26 mouse cellular contexts compared by ENCODE assay signal in genomic region chr6:6230262-6230661, GRCm38 (mm10). TPM values are rescaled to one million over a fixed set of nuclear protein-coding genes. Genes with fewer than 3 reads are reported as not detected.
DNase-seq lines count a peak whose midpoint lies in the region; ATAC-seq and TF ChIP-seq lines count a peak whose summit lies in the region.
"Had no signal": no experiment of that assay in that cellular context is flagged by ENCODE, and none has a peak within 500 bp of the region (broad histone marks: within the 10 kb centered on the region; RNA-seq: fewer than 3 reads in every experiment).

No protein-coding gene starts in this region.

- H3K4me1 ChIP-seq in lung, postnatal 0 days (ENCODE audit: insufficient read depth, low read depth, low read length), result no peaks in the 10 kb centered on the region
- H3K4me1 ChIP-seq: forebrain, embryonic 10.5 days; forebrain, embryonic 13.5 days; hindbrain, embryonic 10.5 days had no signal

- DNase-seq in 416B (ENCODE audit: low read depth) (peak; percentile 3), NIH3T3 (ENCODE audit: low read depth) (peak; percentile 37)
- no peak for DNase-seq in left cerebral cortex, postnatal 36 days (ENCODE audit: low spot score in 2 of 2)
- no peak for DNase-seq in cerebellum, postnatal 36 days
- DNase-seq in heart, postnatal 14 days, result no peak
- no peak for DNase-seq in lung, postnatal 0 days (ENCODE audit: low spot score)
- DNase-seq: adrenal gland, adult 2 months; adrenal gland, postnatal 14 days; cerebellum, adult 11-12 months; cerebellum, adult 9-10 months; cerebellum, postnatal 25 days; gastrocnemius, postnatal 10 days; gastrocnemius, postnatal 36 days; heart, postnatal 36 days had no signal

- no peak overlapping the region for H3K27ac ChIP-seq in lung, postnatal 0 days (ENCODE audit: low read length)
- H3K27ac ChIP-seq: forebrain, embryonic 10.5 days; forebrain, embryonic 13.5 days; hindbrain, embryonic 10.5 days; hindbrain, embryonic 14.5 days; hindbrain, postnatal 0 days had no signal

- TF ChIP-seq CTCF in lung, postnatal 0 days (IDR thresholded peaks at IDR 0.05), result no peak

- H3K9ac ChIP-seq in lung, postnatal 0 days (replicated peaks; ENCODE audit: low read depth), result no peak overlapping the region
- H3K9ac ChIP-seq: forebrain, embryonic 13.5 days; hindbrain, embryonic 14.5 days had no signal

- no peaks in the 10 kb centered on the region for H3K9me3 ChIP-seq in lung, postnatal 0 days (ENCODE audit: low read length)
- H3K9me3 ChIP-seq: forebrain, embryonic 10.5 days; forebrain, embryonic 13.5 days; hindbrain, embryonic 10.5 days had no signal

- H3K4me2 ChIP-seq in lung, postnatal 0 days (replicated peaks; ENCODE audit: low read depth, low read length), result no peak overlapping the region
- H3K4me2 ChIP-seq: forebrain, embryonic 13.5 days; heart, embryonic 11.5 days; hindbrain, embryonic 14.5 days had no signal

- 78% methylated on average over 2 of the region's 2 CpGs for WGBS in lung, postnatal 0 days

- ATAC-seq in granulocyte monocyte progenitor cell, adult 5-6 weeks (replicated peaks; ENCODE audit: poor library complexity, severe bottlenecking), result peak; percentile 90
- peak; percentile 79 for ATAC-seq in monocyte, adult 5-6 weeks (replicated peaks; ENCODE audit: insufficient number of reproducible peaks, low FRiP score, low TSS enrichment, poor library complexity, severe bottlenecking)
- no peak for ATAC-seq in lung, postnatal 0 days
- ATAC-seq: CD4-positive, CD25-positive, alpha-beta regulatory T cell, adult 4 months; forebrain, embryonic 13.5 days; forebrain, embryonic 16.5 days; hindbrain, postnatal 0 days; inflammation-experienced regulatory T-cells, adult 6 months; intestine, embryonic 16.5 days had no signal

- H3K36me3 ChIP-seq in lung, postnatal 0 days (ENCODE audit: insufficient read depth, low read length), result no peaks in the 10 kb centered on the region
- H3K36me3 ChIP-seq: forebrain, embryonic 10.5 days; hindbrain, embryonic 10.5 days had no signal

- H3K4me3 ChIP-seq in lung, postnatal 0 days (ENCODE audit: low read depth, low read length), result no peak overlapping the region
- H3K4me3 ChIP-seq: forebrain, embryonic 10.5 days; forebrain, embryonic 13.5 days; hindbrain, embryonic 10.5 days had no signal

- H3K27me3 ChIP-seq in lung, postnatal 0 days (replicated peaks; ENCODE audit: insufficient read depth, low read length), result no peaks in the 10 kb centered on the region
- H3K27me3 ChIP-seq: forebrain, embryonic 13.5 days had no signal

- TF ChIP-seq EP300 in lung, postnatal 0 days (IDR thresholded peaks at IDR 0.05), result no peak

- intact Hi-C loops in left cerebral cortex, postnatal 36 days (cut with DNase I), result no loop called here
- intact Hi-C loops in heart, postnatal 14 days (cut with DNase I), result no loop called here

RNA-seq across cellular contexts. Expression of gene Slc25a13, which starts 13.3 kb away (rescaled TPM):
- total RNA-seq in granulocyte monocyte progenitor cell, adult 5-6 weeks (2014; fragmentation: Nextera tagmentation), result 25.5 and 25.8 TPM in 2 replicates
- total RNA-seq in granulocyte monocyte progenitor cell, adult 5-6 weeks (2017), result 31.6 and 46.0 TPM in 2 replicates
- 4.4 to 7.0 TPM (median 5.8 TPM) in 3 replicates for total RNA-seq in monocyte, adult 5-6 weeks (2017)
- 1 to 10 TPM; 2.1 to 2.3 TPM for total RNA-seq in left cerebral cortex, postnatal 36 days (2021)
- total RNA-seq in heart, postnatal 14 days (2021), result 100 to 1,000 TPM in 1 of 2 experiments, 10 to 100 TPM in 1; 96.6 to 108 TPM
- 7.1 and 7.7 TPM in 2 replicates for polyA plus RNA-seq in lung, postnatal 0 days (2015; fragmentation: Nextera tagmentation; extraction: Ambion mirVana)

Comparison
In these comparisons a context has a peak if more than half of its experiments do, and no peak if none do; other contexts are left out.
1. DNase-seq: peak in 416B (single experiment) and NIH3T3 (single experiment); none in left cerebral cortex, postnatal 36 days (0 of 2), cerebellum, postnatal 36 days (0 of 2), heart, postnatal 14 days (0 of 2) and lung, postnatal 0 days (single experiment).